Mouse (Mus musculus) myocyte (in vitro differentiated cells): ENCODE measurements at regions not wholly inside any gene's neighbourhood (a gene's known extent, or its start where the extent isn't known, plus 50 kb on each side); places are given as distances from the start of the nearest gene placed in this dataset.

ENCODE experiments used
- H3K27me3 ChIP-seq: one replicate; pipeline ENCODE4 v1.6.1; 2011; ENCODE audit not compliant: control insufficient read depth, insufficient read depth, insufficient read length
- H3K36me3 ChIP-seq: one replicate; pipeline ENCODE4 v1.6.1; 2011; ENCODE audit not compliant: control insufficient read depth, insufficient read depth
- H3K4me2 ChIP-seq: one replicate; pipeline ENCODE4 v1.6.1; 2011; ENCODE audit warnings: low read depth, control low read depth
- H3K4me3 ChIP-seq: one replicate; pipeline ENCODE4 v1.5.1; 2011; ENCODE audit warnings: mild to moderate bottlenecking, control low read depth, moderate library complexity
- H3K79me2 ChIP-seq: one replicate; pipeline ENCODE4 v1.6.1; 2011; ENCODE audit not compliant: control insufficient read depth, insufficient read depth
- H3ac ChIP-seq: one replicate; pipeline ENCODE4 v1.6.1; 2011; ENCODE audit not compliant: control insufficient read depth, insufficient read length
- CEBPB ChIP-seq: IDR thresholded peaks from 2 replicates; pipeline ENCODE4 v1.6.1; 2011; ENCODE audit warnings: mild to moderate bottlenecking, moderate library complexity; ENCODE audit not compliant: poor library complexity, insufficient read depth, severe bottlenecking
- E2F4 ChIP-seq: IDR thresholded peaks from one replicate; pipeline ENCODE4 v1.6.1; 2011; ENCODE audit warnings: mild to moderate bottlenecking, control low read depth, moderate library complexity; ENCODE audit not compliant: insufficient read depth
- MAX ChIP-seq: IDR thresholded peaks from one replicate; pipeline ENCODE4 v1.6.1; 2011; ENCODE audit warnings: low read depth, mild to moderate bottlenecking, control low read depth
- MYOD1 ChIP-seq, 3 experiments: IDR thresholded peaks; one replicate each; pipeline ENCODE4 v1.6.1; 2011; ENCODE audit warnings: control low read depth in 2 of 3, low read depth in 2 of 3, mild to moderate bottlenecking in 2 of 3, moderate library complexity in 1 of 3; ENCODE audit not compliant: insufficient read length in 2 of 3, control insufficient read depth in 1 of 3
- MYOG ChIP-seq, 3 experiments: IDR thresholded peaks; one replicate each; pipeline ENCODE4 v1.6.1; 2011; ENCODE audit warnings: control low read depth in 2 of 3, low read depth in 2 of 3, mild to moderate bottlenecking in 2 of 3; ENCODE audit not compliant: insufficient read length in 2 of 3, control insufficient read depth in 1 of 3, insufficient read depth in 1 of 3
- POLR2A ChIP-seq: IDR thresholded peaks from one replicate; pipeline ENCODE4 v1.6.1; 2011; ENCODE audit warnings: low read depth, mild to moderate bottlenecking, control low read depth, moderate library complexity; ENCODE audit not compliant: insufficient read length
- POLR2AphosphoS2 ChIP-seq: IDR thresholded peaks from one replicate; pipeline ENCODE4 v1.6.1; 2011; ENCODE audit warnings: low read depth, control low read depth; ENCODE audit not compliant: insufficient read length
- REST ChIP-seq: IDR thresholded peaks from one replicate; pipeline ENCODE4 v1.6.1; 2011; ENCODE audit warnings: mild to moderate bottlenecking, control low read depth, moderate library complexity; ENCODE audit not compliant: insufficient read depth, insufficient read length
- SRF ChIP-seq: IDR thresholded peaks from one replicate; pipeline ENCODE4 v1.6.1; 2011; ENCODE audit warnings: low read depth; ENCODE audit not compliant: control insufficient read depth, insufficient read length
- TCF12 ChIP-seq: IDR thresholded peaks from one replicate; pipeline ENCODE4 v1.6.1; 2011; ENCODE audit warnings: mild to moderate bottlenecking, control low read depth; ENCODE audit not compliant: poor library complexity, insufficient read depth, severe bottlenecking
- TCF3 ChIP-seq: IDR thresholded peaks from one replicate; pipeline ENCODE4 v1.6.1; 2011; ENCODE audit warnings: low read depth, control low read depth; ENCODE audit not compliant: insufficient read length
- USF1 ChIP-seq: IDR thresholded peaks from one replicate; pipeline ENCODE4 v1.6.1; 2011; ENCODE audit warnings: low read depth, mild to moderate bottlenecking, control low read depth, moderate library complexity

DNA sequence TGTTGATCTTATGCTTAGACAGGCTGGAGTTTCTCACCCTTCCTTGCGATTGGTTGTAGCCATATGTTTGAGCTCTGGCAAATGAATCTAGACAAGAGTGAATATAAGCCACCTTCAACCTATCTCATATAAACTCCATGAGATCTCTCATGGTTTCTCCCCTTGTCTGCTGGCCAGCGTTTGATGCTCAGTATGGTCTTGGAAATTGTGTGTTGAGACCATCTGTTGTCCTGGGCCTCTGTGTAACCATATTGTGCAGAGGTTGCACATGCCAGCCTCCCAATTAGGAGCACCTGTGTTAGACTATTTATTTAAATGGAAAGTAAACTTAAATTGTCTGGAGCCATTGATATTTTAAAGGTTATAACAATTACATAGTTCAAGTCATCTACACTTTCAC lies 301.5 kb upstream of the 5930422O12Rik start:
- Histone ChIP-seq H3K36me3 (no peaks in the 10 kb centered on the region), H3K4me3 (no peak overlapping the region), H3K79me2 (no peaks in the 10 kb centered on the region), H3K27me3 (no peaks in the 10 kb centered on the region), H3ac (no peak overlapping the region), H3K4me2 (no peak overlapping the region)
- TF ChIP-seq CEBPB, result no peak

DNA sequence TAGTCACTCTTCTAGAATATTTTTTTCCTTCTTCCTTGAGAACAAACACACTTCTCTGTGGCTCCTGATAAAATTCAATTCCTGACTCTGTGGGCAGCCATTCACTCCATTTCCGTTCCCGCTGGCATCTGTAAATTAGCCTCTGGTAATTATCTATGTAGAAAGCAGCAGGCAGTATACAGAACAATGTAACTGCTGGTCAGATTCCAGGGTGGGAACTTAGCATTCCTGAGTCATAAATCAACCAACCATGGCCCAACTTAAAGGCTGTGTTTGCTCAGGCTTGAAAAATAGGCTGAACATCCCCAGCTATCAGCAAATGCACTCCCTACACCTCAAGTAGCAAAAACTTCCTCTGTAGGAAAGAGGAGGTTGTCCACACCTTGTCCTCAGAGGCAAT lies 289.6 kb upstream of the 5930422O12Rik start:
- Histone ChIP-seq H3K4me3 (no peak overlapping the region), H3K36me3 (no peaks in the 10 kb centered on the region), H3K4me2 (no peak overlapping the region), H3ac (no peak overlapping the region), H3K27me3 (no peaks in the 10 kb centered on the region), H3K79me2 (no peaks in the 10 kb centered on the region)
- no peak for TF ChIP-seq POLR2AphosphoS2
- TF ChIP-seq REST, result no peak
- TF ChIP-seq MYOG (IDR thresholded peaks at IDR 0.05; ENCODE audit: control insufficient read depth in 1 of 3, insufficient read depth in 1 of 3, insufficient read length in 2 of 3, low read depth in 2 of 3), result no peak
- TF ChIP-seq E2F4, result no peak
- no peak for TF ChIP-seq MYOD1 (IDR thresholded peaks at IDR 0.05; ENCODE audit: control insufficient read depth in 1 of 3, insufficient read length in 2 of 3, low read depth in 2 of 3)
- no peak for TF ChIP-seq TCF3
- no peak for TF ChIP-seq CEBPB
- TF ChIP-seq SRF, result no peak
- no peak for TF ChIP-seq POLR2A
- no peak for TF ChIP-seq TCF12
- no peak for TF ChIP-seq USF1
- no peak for TF ChIP-seq MAX

DNA sequence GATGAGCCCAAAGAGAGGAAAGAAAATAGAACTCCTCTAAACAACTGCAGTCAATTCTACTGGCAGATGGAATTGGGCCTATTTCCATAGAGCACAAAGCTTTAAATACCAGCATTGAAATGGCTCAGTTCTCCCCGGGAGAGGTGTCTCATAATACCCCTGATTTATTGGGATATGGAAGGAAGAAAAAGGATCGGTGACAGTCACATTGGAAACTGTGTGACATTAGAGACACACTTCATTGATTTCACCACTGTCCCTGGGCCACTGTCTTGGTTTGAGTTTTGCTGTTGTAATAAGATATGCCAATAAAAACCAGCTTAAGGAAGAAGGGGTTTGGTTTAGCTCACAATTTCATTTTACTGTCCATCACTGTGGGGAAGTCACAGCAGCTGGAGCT lies 288.7 kb upstream of the 5930422O12Rik start:
- Histone ChIP-seq H3K79me2 (no peaks in the 10 kb centered on the region), H3K4me3 (no peak overlapping the region), H3K4me2 (no peak overlapping the region), H3ac (no peak overlapping the region), H3K27me3 (no peaks in the 10 kb centered on the region), H3K36me3 (no peaks in the 10 kb centered on the region)
- no peak for TF ChIP-seq CEBPB
- TF ChIP-seq USF1, result no peak
- no peak for TF ChIP-seq E2F4
- no peak for TF ChIP-seq POLR2AphosphoS2
- TF ChIP-seq SRF, result no peak
- TF ChIP-seq MYOG (IDR thresholded peaks at IDR 0.05; ENCODE audit: control insufficient read depth in 1 of 3, insufficient read depth in 1 of 3, insufficient read length in 2 of 3, low read depth in 2 of 3), result no peak

GRCm38 (mm10) chr8:33177642-33178041 lies 250.9 kb upstream of the 5930422O12Rik start:
- Histone ChIP-seq H3K4me2 (no peak overlapping the region), H3ac (no peak overlapping the region), H3K36me3 (no peaks in the 10 kb centered on the region), H3K79me2 (no peaks in the 10 kb centered on the region), H3K4me3 (no peak overlapping the region), H3K27me3 (no peaks in the 10 kb centered on the region)
- TF ChIP-seq CEBPB (no peak), SRF (no peak), POLR2AphosphoS2 (no peak), USF1 (no peak), REST (no peak), MAX (no peak), POLR2A (no peak), E2F4 (no peak), TCF3 (no peak), TCF12 (no peak), MYOD1 (IDR thresholded peaks at IDR 0.05; ENCODE audit: control insufficient read depth in 1 of 3, insufficient read length in 2 of 3, low read depth in 2 of 3) (no peak), MYOG (IDR thresholded peaks at IDR 0.05; ENCODE audit: control insufficient read depth in 1 of 3, insufficient read depth in 1 of 3, insufficient read length in 2 of 3, low read depth in 2 of 3) (no peak)

DNA sequence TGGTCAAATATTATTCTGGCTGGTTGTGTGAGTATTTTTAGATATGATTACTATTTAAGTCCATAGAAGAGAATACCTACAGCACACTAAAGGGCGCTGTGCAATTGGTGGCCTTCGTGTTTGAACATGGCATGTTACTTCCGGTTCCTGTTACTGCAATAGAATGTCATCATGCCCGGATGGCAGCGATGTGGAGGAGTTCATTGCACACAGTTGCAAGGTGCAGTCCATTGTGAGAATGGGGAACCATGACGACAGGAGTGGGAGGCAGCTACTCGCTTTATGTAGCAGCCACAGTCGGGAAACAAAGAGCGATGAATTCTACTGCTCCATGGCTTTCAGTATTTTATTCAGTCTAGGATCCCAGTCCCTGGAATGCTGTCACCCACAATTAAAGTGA lies 245.5 kb upstream of the 5930422O12Rik start:
- Histone ChIP-seq H3K27me3 (no peaks in the 10 kb centered on the region), H3K4me3 (no peak overlapping the region), H3K36me3 (no peaks in the 10 kb centered on the region), H3ac (no peak overlapping the region), H3K79me2 (no peaks in the 10 kb centered on the region), H3K4me2 (no peak overlapping the region)
- TF ChIP-seq MAX (no peak), MYOG (IDR thresholded peaks at IDR 0.05; ENCODE audit: control insufficient read depth in 1 of 3, insufficient read depth in 1 of 3, insufficient read length in 2 of 3, low read depth in 2 of 3) (no peak), POLR2AphosphoS2 (no peak), MYOD1 (IDR thresholded peaks at IDR 0.05; ENCODE audit: control insufficient read depth in 1 of 3, insufficient read length in 2 of 3, low read depth in 2 of 3) (no peak), REST (no peak), TCF12 (no peak), TCF3 (no peak), CEBPB (no peak), SRF (no peak), E2F4 (no peak), POLR2A (no peak), USF1 (no peak)
